Mouse (Mus musculus) neutrophil, adult 5-6 weeks (primary cell): ENCODE results near the gene Baiap2l1. TPM values are rescaled to one million over a fixed set of nuclear protein-coding genes. Genes with fewer than 3 reads are reported as not detected.

Experiments
- ATAC-seq: fragments of 151-379, 151-347 bp; 2 replicates; pipeline ENCODE4 v1.8.0; 2017; ENCODE audit warnings: mild to moderate bottlenecking, moderate TSS enrichment; ENCODE audit not compliant: insufficient number of reproducible peaks, poor library complexity, low FRiP score, severe bottlenecking; ENCODE audit errors: extremely low read depth
- total RNA-seq: library from RNA; stranded (forward); fragments of 200-1000 nt; gene quantifications from 2 replicates; pipeline ENCODE4 v1.2.3, GENCODE M21; 2017

Gene Baiap2l1
- total RNA-seq, 1 experiment from 2014 or later = not detected

GRCm38 (mm10) chr5:144215992-144216391, 141.9 kb downstream of the Baiap2l1 start:
- no peak for ATAC-seq

Other genes starting within 250 kb of the Baiap2l1 start
- gene Bhlha15, start 167.8 kb downstream of the Baiap2l1 start, total RNA-seq = 0.47 and 0.74 TPM in 2 replicates
- 43.5 and 48.3 TPM in 2 replicates for gene Tecpr1, start 134.5 kb downstream of the Baiap2l1 start, total RNA-seq
- 29.8 and 39.1 TPM in 2 replicates for gene Bri3, start 113.7 kb downstream of the Baiap2l1 start, total RNA-seq
- not detected in 2 replicates for gene Nptx2, start 187.8 kb upstream of the Baiap2l1 start, total RNA-seq